16 mouse cellular contexts compared by ENCODE assay signal in the genomic region with DNA sequence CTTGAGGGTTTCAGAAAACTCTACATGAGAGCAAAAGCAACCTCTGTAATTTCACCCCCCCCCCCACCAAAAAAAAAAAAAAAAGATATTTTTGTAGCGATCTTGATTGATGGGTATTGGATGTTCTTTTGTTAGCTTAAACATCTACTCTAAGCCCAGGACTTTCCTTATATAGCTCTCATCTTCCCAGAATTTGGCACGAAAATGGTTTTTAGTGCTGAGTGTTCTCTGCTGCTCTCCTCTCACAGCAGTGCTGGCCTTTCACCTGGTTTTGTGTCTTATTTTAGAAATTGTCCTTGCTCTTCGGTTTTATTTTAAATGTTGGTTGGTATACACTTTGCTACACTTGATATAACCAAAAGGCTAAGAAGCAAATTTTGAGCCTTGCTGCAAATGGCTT.
A peak's percentile ranks its signal among the peaks of the same experiment; 100 is the strongest.
DNase-seq lines count a peak whose midpoint lies in the region; ATAC-seq and TF ChIP-seq lines count a peak whose summit lies in the region.
"Had no signal": no experiment of that assay in that cellular context is flagged by ENCODE, and none has a peak within 500 bp of the region (broad histone marks: within the 10 kb centered on the region; RNA-seq: fewer than 3 reads in every experiment).

No protein-coding gene starts in this region.

- peak overlapping the region; percentile 41 for H3K4me2 ChIP-seq in heart, embryonic 14.5 days (ENCODE audit: low read length)
- peak overlapping the region; percentile 62; the same call in 1 of the 2 replicates for H3K4me2 ChIP-seq in CH12.LX (ENCODE audit: insufficient read depth, low read depth, poor library complexity, severe bottlenecking)
- H3K4me2 ChIP-seq: forebrain, embryonic 15.5 days; hindbrain, embryonic 14.5 days; midbrain, embryonic 12.5 days had no signal

- no peak for DNase-seq in heart, postnatal 25 days (ENCODE audit: low spot score)
- DNase-seq in CH12.LX (ENCODE audit: extremely low read depth), result no peak
- DNase-seq in NIH3T3 (ENCODE audit: low read depth), result peak; percentile 4
- DNase-seq in liver, result no peak
- DNase-seq: cerebellum, adult 18-20 months; lung, postnatal 14 days; right cerebral cortex, adult 18-20 months; thymus, adult 2 months had no signal

- no peaks in the 10 kb centered on the region for H3K27me3 ChIP-seq in heart, embryonic 14.5 days (ENCODE audit: control insufficient read depth, insufficient read depth, low read length)
- H3K27me3 ChIP-seq in CH12.LX (replicated peaks), result no peaks in the 10 kb centered on the region
- H3K27me3 ChIP-seq: forebrain, embryonic 15.5 days; midbrain, embryonic 12.5 days had no signal

- dilution Hi-C loops in CH12.LX (cut with MboI; ENCODE audit: extremely low pct_ligation_motif_present, extremely low pct_unique_long_range_greater_than_20kb, low sequenced_read_pairs), result no loop called here

- no peak for TF ChIP-seq EP300 in CH12.LX (IDR thresholded peaks at IDR 0.05; ENCODE audit: low read length)

- no peak overlapping the region for H3K4me3 ChIP-seq in heart, embryonic 14.5 days (ENCODE audit: control insufficient read depth in 1 of 2, insufficient read depth in 1 of 2, low read depth in 1 of 2, low read length in 2 of 2)
- no peak overlapping the region for H3K4me3 ChIP-seq in CH12.LX (replicated peaks in 1 of 3; ENCODE audit: low read depth in 2 of 3, low read length in 2 of 3, poor library complexity in 1 of 3)
- H3K4me3 ChIP-seq: forebrain, embryonic 15.5 days; midbrain, embryonic 12.5 days; myocyte had no signal

- 53% methylated on average over 3 of the region's 3 CpGs for WGBS in heart, embryonic 14.5 days

- TF ChIP-seq POLR2A in CH12.LX (IDR thresholded peaks at IDR 0.05; ENCODE audit: low read depth, low read length), result no peak

- no peak for ATAC-seq in heart, embryonic 14.5 days (ENCODE audit: insufficient number of reproducible peaks, insufficient read depth, low FRiP score, low read depth)
- peak; percentile 10; the same call in 1 of the 2 replicates for ATAC-seq in megakaryocyte, adult 5-6 weeks (ENCODE audit: poor library complexity, severe bottlenecking)
- no peak for ATAC-seq in activated CD4-positive, CD25-positive, alpha-beta regulatory T cell, adult 4 months
- ATAC-seq: CD4-positive, CD25-positive, alpha-beta regulatory T cell, adult 4 months; forebrain, embryonic 15.5 days had no signal

- peaks cover 0 to 16% of the 10 kb centered on the region in 2 experiments; a peak in 2 of 4 replicates for H3K4me1 ChIP-seq in heart, embryonic 14.5 days (ENCODE audit: control insufficient read depth in 2 of 2, insufficient read depth in 2 of 2, low read length in 2 of 2)
- H3K4me1 ChIP-seq in CH12.LX (ENCODE audit: control insufficient read depth in 1 of 2, insufficient read depth in 2 of 2), result peaks cover 0 to 28% of the 10 kb centered on the region in 2 experiments; a peak in 1 of 4 replicates
- H3K4me1 ChIP-seq: forebrain, embryonic 15.5 days; midbrain, embryonic 12.5 days had no signal

- H3K79me2 ChIP-seq in CH12.LX (replicated peaks; ENCODE audit: control insufficient read depth, extremely low read depth, insufficient read depth, poor library complexity, severe bottlenecking), result no peaks in the 10 kb centered on the region

- TF ChIP-seq RAD21 in CH12.LX (IDR thresholded peaks at IDR 0.05; ENCODE audit: low read depth, low read length), result no peak

- no peaks in the 10 kb centered on the region for H3K36me3 ChIP-seq in heart, embryonic 14.5 days (ENCODE audit: control insufficient read depth, insufficient read depth, low read length)
- no peaks in the 10 kb centered on the region for H3K36me3 ChIP-seq in CH12.LX (replicated peaks in 1 of 2; ENCODE audit: control insufficient read depth in 1 of 2, insufficient read depth in 1 of 2, low read length in 1 of 2)
- H3K36me3 ChIP-seq: forebrain, embryonic 15.5 days; midbrain, embryonic 12.5 days had no signal

- TF ChIP-seq CTCF in CH12.LX (conservative IDR thresholded peaks at IDR 0.05 in 1 of 2, IDR thresholded peaks at IDR 0.05 in 1 of 2; ENCODE audit: low read depth in 2 of 2, low read length in 2 of 2), result no peak

- H3K9ac ChIP-seq in heart, embryonic 14.5 days (ENCODE audit: low read length), result no peak overlapping the region
- no peak overlapping the region for H3K9ac ChIP-seq in CH12.LX (ENCODE audit: insufficient read depth, low read depth)
- H3K9ac ChIP-seq: forebrain, embryonic 15.5 days; hindbrain, embryonic 14.5 days; midbrain, embryonic 12.5 days had no signal

- H3K27ac ChIP-seq in heart, embryonic 14.5 days (replicated peaks in 1 of 2; ENCODE audit: control insufficient read depth in 1 of 2, insufficient read depth in 1 of 2, low read depth in 2 of 2, low read length in 2 of 2), result 0 out of 4 replicates have a peak overlapping the region, but pooled peaks of 1 of the 2 experiments have one; percentile 64
- no peak overlapping the region for H3K27ac ChIP-seq in CH12.LX (ENCODE audit: insufficient read depth, low read depth)
- H3K27ac ChIP-seq: forebrain, embryonic 15.5 days; midbrain, embryonic 12.5 days had no signal

- intact Hi-C loops in heart, postnatal 25 days (cut with DNase I), result loop anchor here (5.0 kb wide), 1 partner anchor 36 kb away; no protein-coding TSS in a partner anchor

- in situ Hi-C loops in CH12.LX (cut with MboI; ENCODE audit: low pct_ligation_motif_present, low pct_unique_long_range_greater_than_20kb, low sequenced_read_pairs), result no loop called here

- H3K9me3 ChIP-seq in heart, embryonic 14.5 days (ENCODE audit: control insufficient read depth, low read length), result no peaks in the 10 kb centered on the region
- peaks cover 2% of the 10 kb centered on the region for H3K9me3 ChIP-seq in CH12.LX (replicated peaks; ENCODE audit: low read length)
- H3K9me3 ChIP-seq: forebrain, embryonic 15.5 days had no signal

TF ChIP-seq in CH12.LX, 34 proteins besides CTCF, POLR2A, EP300 and RAD21:
- peak; percentile 74 for TF ChIP-seq ZNF384 (IDR thresholded peaks at IDR 0.05; ENCODE audit: low read depth, low read length)
- no peak for TF ChIP-seq NRF1 (IDR thresholded peaks at IDR 0.05; ENCODE audit: low read depth, low read length)
